Mouse (Mus musculus) heart, embryonic 15.5 days (tissue): ENCODE measurements around the gene Gm5136. TPM values are rescaled to one million over a fixed set of nuclear protein-coding genes. Genes with fewer than 3 reads are reported as not detected.

Experiments
- ATAC-seq: fragments of 200-750 bp; cut with Nextera tagmentation; replicated peaks from 2 replicates; pipeline ENCODE4 v1.8.0; 2017; ENCODE audit warnings: low read depth, moderate TSS enrichment; ENCODE audit not compliant: insufficient number of reproducible peaks, insufficient read depth, low FRiP score
- H3K27ac ChIP-seq: fragments of 300-500 bp; sonication (generic); 2 replicates; pipeline ENCODE4 v1.5.1; 2015; ENCODE audit warnings: mild to moderate bottlenecking, inconsistent platforms
- H3K27me3 ChIP-seq: fragments of 300-500 bp; sonication (generic); 2 replicates; pipeline ENCODE4 v1.6.1; 2015; ENCODE audit warnings: inconsistent platforms
- H3K36me3 ChIP-seq: fragments of 300-500 bp; sonication (generic); 2 replicates; pipeline ENCODE4 v1.6.1; 2015; ENCODE audit warnings: mild to moderate bottlenecking, inconsistent platforms
- H3K4me1 ChIP-seq: fragments of 300-500 bp; sonication (generic); replicated peaks from 2 replicates; pipeline ENCODE4 v1.6.1; 2015; ENCODE audit warnings: inconsistent platforms
- H3K4me2 ChIP-seq: fragments of 300-500 bp; sonication (generic); 2 replicates; pipeline ENCODE4 v1.6.1; 2015; ENCODE audit warnings: inconsistent platforms, mild to moderate bottlenecking, moderate library complexity
- H3K4me3 ChIP-seq: fragments of 300-500 bp; sonication (generic); 2 replicates; pipeline ENCODE4 v1.5.1; 2015; ENCODE audit warnings: mild to moderate bottlenecking, inconsistent platforms
- H3K9ac ChIP-seq: fragments of 300-500 bp; sonication (generic); 2 replicates; pipeline ENCODE4 v1.6.1; 2015; ENCODE audit warnings: mild to moderate bottlenecking, inconsistent platforms
- H3K9me3 ChIP-seq: fragments of 300-500 bp; sonication (generic); replicated peaks from 2 replicates; pipeline ENCODE4 v1.6.1; 2016; ENCODE audit warnings: inconsistent platforms
- WGBS: fragments of 180-500 bp; shearing (Covaris S2); methylation state at CpG from one replicate; pipeline ENCODE4 v1.1.7; 2015; ENCODE audit warnings: mixed read lengths; 5-methylcytosine and 5-hydroxymethylcytosine counted together
- polyA plus RNA-seq: library from polyadenylated mRNA; unstranded; fragments of >200 nt; fragmentation: Nextera tagmentation; extraction: Ambion mirVana; gene quantifications from 2 replicates; pipeline ENCODE4 v1.2.1, GENCODE M21; 2015

The Gm5136 gene
- polyA plus RNA-seq, 1 experiment from 2014 or later: not detected

DNA sequence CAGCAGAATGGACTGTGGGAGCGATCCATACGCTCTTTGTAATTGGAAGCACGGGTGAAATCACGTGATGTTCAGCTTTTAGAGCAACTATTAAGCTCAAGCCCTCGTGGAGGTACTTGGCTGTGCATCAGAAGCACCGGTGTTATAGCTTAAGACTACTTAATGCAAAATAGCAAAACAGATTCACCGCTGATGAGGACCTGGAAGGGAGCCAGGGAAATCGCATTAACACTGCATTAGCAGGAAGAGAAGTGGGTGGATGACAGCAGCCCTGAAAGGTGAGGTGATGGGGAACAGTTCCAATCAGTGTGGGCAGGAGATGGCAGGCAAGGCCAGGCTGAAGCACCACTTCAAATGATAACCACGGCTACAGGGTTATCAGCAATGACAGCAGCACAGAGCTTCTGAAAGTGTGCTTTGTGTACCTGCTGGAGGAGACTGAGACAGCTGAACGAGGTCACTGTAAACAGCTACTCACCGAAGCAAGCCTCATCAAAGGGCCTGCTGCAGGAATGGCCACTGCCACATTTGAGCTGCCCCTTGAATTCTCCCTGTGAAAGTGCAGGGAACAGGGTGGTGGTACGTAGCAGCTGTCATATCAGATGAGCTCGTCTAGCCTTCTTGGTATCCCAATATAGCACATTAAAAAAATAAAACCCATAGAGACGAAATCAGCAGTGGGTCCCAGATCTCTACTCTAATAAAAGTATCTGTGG lies 20.1 kb downstream of the Gm5136 start:
- Histone ChIP-seq H3K4me3 (no peak overlapping the region), H3K4me1 (peaks cover 10% of the 10 kb centered on the region), H3K36me3 (no peaks in the 10 kb centered on the region), H3K4me2 (peak overlapping the region; percentile 26), H3K9me3 (no peaks in the 10 kb centered on the region), H3K9ac (no peak overlapping the region), H3K27me3 (no peaks in the 10 kb centered on the region), H3K27ac (0 out of 2 replicates have a peak overlapping the region, but pooled peaks have one; percentile 7)
- ATAC-seq: peak; percentile 62
- 32% methylated on average over 14 of the region's 14 CpGs for WGBS

DNA sequence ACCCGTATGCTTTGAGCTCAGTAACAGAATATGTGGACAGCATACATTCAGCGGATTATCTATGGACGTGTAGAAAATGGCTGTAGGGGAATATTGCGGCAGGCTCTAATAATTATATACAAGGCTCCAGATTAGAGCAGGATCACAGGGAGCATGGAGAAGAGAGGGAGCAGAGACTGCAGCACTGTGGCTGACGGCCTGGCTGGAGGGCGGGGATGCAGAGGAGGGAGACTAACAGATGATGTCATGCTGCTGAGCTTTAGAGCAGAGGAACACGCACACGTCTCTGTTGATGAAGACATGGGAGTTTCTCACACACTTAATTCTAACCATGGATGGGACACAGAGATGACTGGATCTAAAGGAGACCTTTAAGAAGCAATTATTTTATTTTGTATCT lies 22.9 kb downstream of the Gm5136 start:
- Histone ChIP-seq H3K4me1 (peaks cover 10% of the 10 kb centered on the region), H3K4me3 (no peak overlapping the region), H3K27me3 (no peaks in the 10 kb centered on the region), H3K36me3 (no peaks in the 10 kb centered on the region), H3K9me3 (no peaks in the 10 kb centered on the region), H3K4me2 (no peak overlapping the region), H3K9ac (no peak overlapping the region), H3K27ac (no peak overlapping the region)
- 70% methylated on average over 8 of the region's 8 CpGs for WGBS
- no peak for ATAC-seq

DNA sequence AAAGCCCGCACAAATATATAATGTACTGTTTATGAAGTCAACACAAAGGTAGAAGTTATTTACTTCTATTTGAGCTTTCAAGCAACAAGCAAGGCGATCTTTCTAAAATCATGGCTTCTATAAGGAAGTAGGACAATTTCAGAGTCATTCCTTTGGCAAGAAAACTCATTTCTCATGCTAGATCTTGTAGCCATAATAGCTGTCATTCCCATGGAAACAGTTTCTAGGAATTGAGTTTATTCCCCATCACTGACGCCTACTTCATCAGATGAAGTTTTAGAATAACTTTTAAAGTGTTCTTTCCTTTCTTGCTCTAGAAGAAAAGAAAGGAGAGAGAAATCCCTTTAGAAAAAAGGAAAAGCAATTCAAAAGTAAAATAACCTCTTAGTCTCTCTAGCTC lies 31.0 kb downstream of the Gm5136 start:
- ATAC-seq: no peak
- H3K27me3 ChIP-seq: no peaks in the 10 kb centered on the region
- 83% methylated on average over 3 of the region's 3 CpGs for WGBS

DNA sequence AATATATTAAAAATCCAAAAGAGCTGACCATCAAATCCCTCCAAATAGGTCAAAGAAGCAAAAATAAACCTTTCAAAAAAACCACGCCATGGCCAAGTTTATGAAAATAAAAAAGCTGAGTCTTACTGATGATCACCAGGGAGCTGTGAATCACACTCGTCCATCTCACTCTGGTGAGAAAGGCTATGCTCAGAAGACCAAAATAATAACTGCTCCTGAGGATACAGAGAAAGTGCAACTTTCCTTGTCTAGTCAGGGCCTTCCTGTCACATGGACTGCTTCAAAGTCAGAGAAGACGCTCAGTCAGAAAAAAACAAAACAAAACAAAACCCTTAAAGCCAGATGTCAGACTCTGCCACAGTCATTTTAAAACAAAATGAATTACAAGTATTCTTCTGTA lies 39.7 kb downstream of the Gm5136 start:
- WGBS: 74% methylated on average over 3 of the region's 3 CpGs
- H3K4me1 ChIP-seq: no peaks in the 10 kb centered on the region
- no peak overlapping the region for H3K4me3 ChIP-seq
- no peaks in the 10 kb centered on the region for H3K27me3 ChIP-seq
- H3K4me2 ChIP-seq: no peak overlapping the region
- no peak overlapping the region for H3K9ac ChIP-seq
- H3K9me3 ChIP-seq: no peaks in the 10 kb centered on the region
- ATAC-seq: no peak
- H3K27ac ChIP-seq: no peak overlapping the region
- no peaks in the 10 kb centered on the region for H3K36me3 ChIP-seq

More for the DNA sequence above, 31.0 kb downstream of the Gm5136 start:
- Histone ChIP-seq H3K9me3 (no peaks in the 10 kb centered on the region), H3K4me2 (no peak overlapping the region), H3K4me1 (no peaks in the 10 kb centered on the region), H3K36me3 (no peaks in the 10 kb centered on the region), H3K27ac (no peak overlapping the region), H3K4me3 (no peak overlapping the region), H3K9ac (no peak overlapping the region)

- no peak for ATAC-seq
- Histone ChIP-seq H3K4me1 (no peaks in the 10 kb centered on the region), H3K27me3 (no peaks in the 10 kb centered on the region), H3K9me3 (no peaks in the 10 kb centered on the region), H3K27ac (no peak overlapping the region), H3K4me3 (no peak overlapping the region), H3K36me3 (no peaks in the 10 kb centered on the region), H3K9ac (no peak overlapping the region), H3K4me2 (no peak overlapping the region)
- 62% methylated on average over 2 of the region's 2 CpGs for WGBS
Observed at GRCm38 (mm10) chr10:108658300-108658699, 41.7 kb downstream of the Gm5136 start.

- Histone ChIP-seq H3K4me3 (no peak overlapping the region), H3K4me2 (no peak overlapping the region), H3K27ac (no peak overlapping the region), H3K4me1 (peaks cover 5% of the 10 kb centered on the region; the same call in 1 of the 2 replicates), H3K27me3 (no peaks in the 10 kb centered on the region), H3K36me3 (no peaks in the 10 kb centered on the region), H3K9ac (no peak overlapping the region), H3K9me3 (no peaks in the 10 kb centered on the region)
- ATAC-seq: no peak
Observed at GRCm38 (mm10) chr10:108657669-108658068, 42.3 kb downstream of the Gm5136 start.

DNA sequence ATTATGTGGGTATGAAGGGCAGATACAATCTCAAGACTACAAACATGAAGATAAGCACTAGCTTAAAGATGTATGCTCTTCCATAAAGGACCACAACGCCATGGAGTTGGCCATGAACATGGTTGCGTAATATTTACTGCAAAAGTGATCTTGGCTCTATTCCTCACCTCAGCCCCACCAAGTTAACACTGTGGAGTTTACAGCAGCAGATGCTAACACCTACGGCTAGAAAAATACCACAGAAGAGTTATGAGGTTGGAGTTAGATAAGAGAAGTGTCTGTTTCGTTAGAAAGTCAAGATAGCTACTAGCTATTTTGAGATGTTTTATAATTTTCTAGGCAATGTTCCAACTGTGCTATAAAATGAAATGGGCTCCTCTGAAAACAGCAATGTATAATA lies 43.1 kb downstream of the Gm5136 start:
- 44% methylated on average over 4 of the region's 4 CpGs for WGBS
- H3K27ac ChIP-seq: no peak overlapping the region
- no peaks in the 10 kb centered on the region for H3K27me3 ChIP-seq
- H3K9ac ChIP-seq: no peak overlapping the region
- no peaks in the 10 kb centered on the region for H3K9me3 ChIP-seq
- H3K4me1 ChIP-seq: peaks cover 8% of the 10 kb centered on the region
- H3K36me3 ChIP-seq: no peaks in the 10 kb centered on the region
- H3K4me3 ChIP-seq: no peak overlapping the region
- no peak for ATAC-seq
- no peak overlapping the region for H3K4me2 ChIP-seq

GRCm38 (mm10) chr10:108655074-108655473 lies 44.9 kb downstream of the Gm5136 start:
- H3K36me3 ChIP-seq: no peaks in the 10 kb centered on the region
- H3K4me3 ChIP-seq: no peak overlapping the region
- H3K4me1 ChIP-seq: peaks cover 15% of the 10 kb centered on the region
- H3K27ac ChIP-seq: no peak overlapping the region
- H3K9me3 ChIP-seq: no peaks in the 10 kb centered on the region
- H3K9ac ChIP-seq: no peak overlapping the region
- ATAC-seq: no peak
- H3K4me2 ChIP-seq: no peak overlapping the region
- H3K27me3 ChIP-seq: no peaks in the 10 kb centered on the region
- WGBS: 95% methylated on average over 11 of the region's 11 CpGs

GRCm38 (mm10) chr10:108652831-108653230 lies 47.1 kb downstream of the Gm5136 start:
- no peak overlapping the region for H3K4me2 ChIP-seq
- no peaks in the 10 kb centered on the region for H3K36me3 ChIP-seq
- no peaks in the 10 kb centered on the region for H3K27me3 ChIP-seq
- 29% methylated on average over 8 of the region's 8 CpGs for WGBS
- ATAC-seq: no peak
- no peak overlapping the region for H3K4me3 ChIP-seq
- no peak overlapping the region for H3K27ac ChIP-seq
- no peak overlapping the region for H3K9ac ChIP-seq
- H3K9me3 ChIP-seq: no peaks in the 10 kb centered on the region
- H3K4me1 ChIP-seq: peaks cover 15% of the 10 kb centered on the region

DNA sequence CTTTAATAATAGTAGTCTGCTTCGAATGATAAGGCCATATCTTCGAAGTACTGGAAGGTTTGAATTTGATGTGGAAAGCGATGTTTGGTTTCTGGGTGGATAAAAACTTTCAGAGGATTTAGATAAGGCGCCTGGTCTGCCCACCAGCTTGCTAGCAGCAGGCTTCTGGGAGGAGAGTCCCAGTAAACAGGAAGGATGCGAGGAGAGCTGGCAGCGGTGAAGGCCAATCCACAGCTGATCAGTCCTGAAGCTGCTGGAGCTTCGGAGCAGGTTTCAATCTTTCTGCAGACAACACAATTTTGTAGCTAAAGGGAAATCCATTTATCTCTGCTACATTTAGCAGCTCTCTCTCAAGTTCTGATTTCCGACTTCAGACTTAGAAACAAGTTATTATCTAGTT lies 47.9 kb downstream of the Gm5136 start:
- peaks cover 15% of the 10 kb centered on the region for H3K4me1 ChIP-seq
- no peak for ATAC-seq
- no peak overlapping the region for H3K4me3 ChIP-seq
- H3K27ac ChIP-seq: no peak overlapping the region
- H3K36me3 ChIP-seq: no peaks in the 10 kb centered on the region
- no peaks in the 10 kb centered on the region for H3K27me3 ChIP-seq
- WGBS: 47% methylated on average over 8 of the region's 8 CpGs
- H3K4me2 ChIP-seq: no peak overlapping the region
- no peaks in the 10 kb centered on the region for H3K9me3 ChIP-seq
- no peak overlapping the region for H3K9ac ChIP-seq

- Histone ChIP-seq H3K27ac (no peak overlapping the region), H3K9me3 (no peaks in the 10 kb centered on the region), H3K36me3 (no peaks in the 10 kb centered on the region), H3K4me1 (peaks cover 15% of the 10 kb centered on the region), H3K9ac (no peak overlapping the region), H3K4me2 (no peak overlapping the region), H3K4me3 (no peak overlapping the region), H3K27me3 (no peaks in the 10 kb centered on the region)
- no peak for ATAC-seq
- WGBS: 73% methylated on average over 7 of the region's 7 CpGs
Observed at GRCm38 (mm10) chr10:108649174-108649573, 50.8 kb downstream of the Gm5136 start.
